Mouse (Mus musculus) hindbrain, embryonic 11.5 days (tissue): ENCODE data around the gene Sept4. TPM values are rescaled to one million over a fixed set of nuclear protein-coding genes. Genes with fewer than 3 reads are reported as not detected.

Experiments used
- ATAC-seq: fragments of 200-750 bp; cut with Nextera tagmentation; 2 replicates; pipeline ENCODE4 v1.8.0; 2017; ENCODE audit warnings: mild to moderate bottlenecking, moderate TSS enrichment, moderate library complexity; ENCODE audit not compliant: low FRiP score
- DNase-seq: peaks from one replicate; pipeline ENCODE4 v3.0.0-alpha.2; 2015; ENCODE audit warnings: low spot score
- H3K27ac ChIP-seq: fragments of 300-500 bp; sonication (generic); 2 replicates; pipeline ENCODE4 v1.5.1; 2014; ENCODE audit warnings: mild to moderate bottlenecking, low read depth, low read length
- H3K27me3 ChIP-seq: fragments of 300-500 bp; sonication (generic); 2 replicates; pipeline ENCODE4 v1.6.1; 2014; ENCODE audit warnings: mild to moderate bottlenecking, low read length, moderate library complexity, mixed read lengths; ENCODE audit not compliant: control insufficient read depth, insufficient read depth
- H3K36me3 ChIP-seq: fragments of 300-500 bp; sonication (generic); 2 replicates; pipeline ENCODE4 v1.6.1; 2014; ENCODE audit warnings: mild to moderate bottlenecking, low read length, moderate library complexity, mixed read lengths; ENCODE audit not compliant: control insufficient read depth, insufficient read depth
- H3K4me1 ChIP-seq: fragments of 300-500 bp; sonication (generic); replicated peaks from 2 replicates; pipeline ENCODE4 v1.6.1; 2014; ENCODE audit warnings: low read length, mixed read lengths; ENCODE audit not compliant: control insufficient read depth, insufficient read depth
- H3K4me2 ChIP-seq: fragments of 300-500 bp; sonication (generic); replicated peaks from 2 replicates; pipeline ENCODE4 v1.6.1; 2014; ENCODE audit warnings: mild to moderate bottlenecking, low read depth, low read length
- H3K4me3 ChIP-seq: fragments of 300-500 bp; sonication (generic); 2 replicates; pipeline ENCODE4 v1.5.1; 2014; ENCODE audit warnings: low read depth, low read length
- H3K9ac ChIP-seq: fragments of 300-500 bp; sonication (generic); 2 replicates; pipeline ENCODE4 v1.6.1; 2014; ENCODE audit warnings: low read depth, low read length
- H3K9me3 ChIP-seq: fragments of 300-500 bp; sonication (generic); 2 replicates; pipeline ENCODE4 v1.6.1; 2016; ENCODE audit warnings: low read length; ENCODE audit not compliant: control insufficient read depth
- WGBS: fragments of 180-500 bp; shearing (Covaris S2); extraction: QIAGEN DNeasy Blood & Tissue Kit; methylation state at CpG from one replicate; pipeline ENCODE4 v1.1.7; 2014; 5-methylcytosine and 5-hydroxymethylcytosine counted together
- polyA plus RNA-seq: library from polyadenylated mRNA; unstranded; fragments of >200 nt; fragmentation: Nextera tagmentation; extraction: Ambion mirVana; gene quantifications from 2 replicates; pipeline ENCODE4 v1.2.1, GENCODE M21; 2014

Sept4 gene
- polyA plus RNA-seq, 1 experiment from 2014 or later, result 11.6 TPM

DNA sequence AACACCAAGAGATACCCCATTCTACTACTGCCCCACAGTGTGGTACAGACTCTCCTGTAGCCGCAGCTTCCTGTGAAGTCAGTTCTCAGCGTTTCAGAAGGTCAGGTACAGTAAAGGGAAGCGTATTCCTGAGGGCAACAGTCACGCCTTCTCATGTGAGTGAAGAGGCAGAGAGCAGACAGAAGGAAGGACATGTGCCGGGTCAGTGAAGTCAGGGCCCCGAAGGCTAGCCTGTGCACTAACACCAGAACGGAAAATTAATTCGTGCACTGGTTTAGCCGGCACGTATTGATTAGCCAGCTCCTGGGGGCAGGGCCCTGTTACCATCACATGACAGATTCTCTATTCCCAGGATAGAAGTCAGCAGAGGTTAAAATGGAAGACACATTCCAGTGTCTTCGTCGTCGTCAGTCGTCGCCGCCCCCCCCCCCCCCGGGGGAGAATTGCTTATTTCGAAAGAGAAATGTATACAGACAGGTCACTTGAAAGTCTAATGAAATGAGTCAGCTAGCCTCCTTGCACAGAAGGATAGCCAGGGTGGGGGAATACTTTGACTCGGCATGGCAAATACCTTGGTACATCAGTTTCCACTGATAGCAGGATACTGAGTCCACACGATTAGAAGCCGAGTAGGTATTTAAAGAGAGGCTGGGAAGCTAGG is 5.9 kb downstream of the Sept4 start:
- H3K27me3 ChIP-seq, result peaks cover 2% of the 10 kb centered on the region; the same call in 1 of the 2 replicates
- no peaks in the 10 kb centered on the region for H3K9me3 ChIP-seq
- DNase-seq (peak; percentile 24), ATAC-seq (no peak)
- WGBS, result 65% methylated on average over 21 of the region's 21 CpGs
- no peak overlapping the region for H3K4me2 ChIP-seq
- H3K4me1 ChIP-seq, result peaks cover 8% of the 10 kb centered on the region; the same call in 1 of the 2 replicates
- no peak overlapping the region for H3K4me3 ChIP-seq
- H3K9ac ChIP-seq, result no peak overlapping the region
- no peak overlapping the region for H3K27ac ChIP-seq
- H3K36me3 ChIP-seq, result no peaks in the 10 kb centered on the region

DNA sequence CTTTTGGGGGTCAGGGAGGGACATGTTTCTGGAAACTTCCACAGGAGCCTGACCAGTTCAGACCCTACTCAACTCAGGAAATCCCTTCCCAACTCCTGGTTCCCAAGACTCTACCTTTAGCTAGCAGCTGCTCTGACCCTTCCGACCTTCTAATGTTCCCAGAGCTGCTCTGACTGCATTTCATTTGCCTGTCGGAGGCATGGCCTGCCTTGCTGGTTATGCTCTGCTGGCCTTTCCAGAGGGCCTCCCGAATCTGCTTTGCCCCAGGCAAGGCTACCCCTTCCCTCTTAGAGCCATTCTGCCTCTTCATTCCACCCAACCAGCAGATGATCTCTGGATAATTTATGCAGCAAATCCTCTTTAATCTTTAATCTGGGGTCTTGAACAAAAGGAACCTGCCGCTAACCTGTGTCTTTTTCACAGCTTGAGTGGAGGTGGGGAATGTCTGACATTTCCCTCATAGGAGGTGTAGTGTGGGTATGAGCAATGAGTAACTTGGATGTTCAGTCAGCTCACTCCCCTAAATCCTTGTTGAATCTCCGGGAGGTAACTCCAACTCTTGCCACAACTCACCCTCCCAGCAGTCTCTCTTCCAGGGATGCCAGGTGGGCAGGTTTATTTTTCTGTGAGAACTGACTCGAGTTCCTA is 9.0 kb downstream of the Sept4 start:
- ATAC-seq, result no peak
- Histone ChIP-seq H3K9ac (peak overlapping the region; percentile 72), H3K4me1 (peaks cover 8% of the 10 kb centered on the region; the same call in 1 of the 2 replicates), H3K27ac (no peak overlapping the region), H3K9me3 (no peaks in the 10 kb centered on the region), H3K27me3 (peaks cover 2% of the 10 kb centered on the region; the same call in 1 of the 2 replicates), H3K4me2 (peak overlapping the region; percentile 96), H3K4me3 (peak overlapping the region; percentile 60), H3K36me3 (no peaks in the 10 kb centered on the region)
- DNase-seq, result no peak
- WGBS, result 20% methylated on average over 6 of the region's 6 CpGs

DNA sequence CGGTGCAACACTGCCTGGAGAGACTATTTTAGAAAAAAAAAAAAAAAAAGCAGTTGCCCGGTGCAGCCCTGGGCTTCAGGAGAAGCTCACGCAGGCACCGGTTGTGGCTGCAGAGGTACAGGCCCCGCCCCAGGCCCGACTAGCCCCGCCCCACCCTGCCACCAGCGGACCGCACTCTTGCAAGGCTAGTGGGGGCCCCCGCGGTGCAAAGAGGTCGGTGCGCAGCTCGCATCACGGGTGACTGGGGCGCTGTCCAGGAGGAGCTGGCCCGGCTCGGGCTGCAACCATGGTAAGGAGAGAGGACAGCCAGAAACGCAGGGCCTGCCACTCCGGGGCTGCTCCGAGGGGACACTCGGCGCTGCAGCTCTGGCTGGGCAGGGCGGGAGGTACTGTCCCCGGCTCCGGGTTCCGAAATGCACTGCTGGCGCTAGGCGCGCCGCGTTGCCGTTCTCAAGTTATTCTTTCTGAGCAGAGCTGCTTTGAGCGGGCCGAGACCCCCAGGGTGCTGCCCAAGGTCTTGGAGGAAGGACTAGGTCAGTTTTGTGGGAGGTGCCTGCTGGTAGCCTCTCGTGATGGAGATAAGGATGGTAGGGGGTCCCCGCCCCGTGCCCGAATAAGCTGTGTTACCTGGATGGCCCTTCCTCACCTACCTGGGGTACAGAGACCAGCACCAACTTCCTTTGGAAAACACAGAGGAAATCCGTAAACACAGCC is 9.7 kb downstream of the Sept4 start:
- Histone ChIP-seq H3K36me3 (no peaks in the 10 kb centered on the region), H3K27ac (no peak overlapping the region), H3K4me3 (peak overlapping the region; percentile 60), H3K4me2 (peak overlapping the region; percentile 96), H3K9ac (peak overlapping the region; percentile 72), H3K4me1 (peaks cover 8% of the 10 kb centered on the region; the same call in 1 of the 2 replicates), H3K27me3 (peaks cover 2% of the 10 kb centered on the region; the same call in 1 of the 2 replicates), H3K9me3 (no peaks in the 10 kb centered on the region)
- ATAC-seq (peak; percentile 78), DNase-seq (peak; percentile 71)
- WGBS, result under 1% methylated on average over 40 of the region's 40 CpGs

DNA sequence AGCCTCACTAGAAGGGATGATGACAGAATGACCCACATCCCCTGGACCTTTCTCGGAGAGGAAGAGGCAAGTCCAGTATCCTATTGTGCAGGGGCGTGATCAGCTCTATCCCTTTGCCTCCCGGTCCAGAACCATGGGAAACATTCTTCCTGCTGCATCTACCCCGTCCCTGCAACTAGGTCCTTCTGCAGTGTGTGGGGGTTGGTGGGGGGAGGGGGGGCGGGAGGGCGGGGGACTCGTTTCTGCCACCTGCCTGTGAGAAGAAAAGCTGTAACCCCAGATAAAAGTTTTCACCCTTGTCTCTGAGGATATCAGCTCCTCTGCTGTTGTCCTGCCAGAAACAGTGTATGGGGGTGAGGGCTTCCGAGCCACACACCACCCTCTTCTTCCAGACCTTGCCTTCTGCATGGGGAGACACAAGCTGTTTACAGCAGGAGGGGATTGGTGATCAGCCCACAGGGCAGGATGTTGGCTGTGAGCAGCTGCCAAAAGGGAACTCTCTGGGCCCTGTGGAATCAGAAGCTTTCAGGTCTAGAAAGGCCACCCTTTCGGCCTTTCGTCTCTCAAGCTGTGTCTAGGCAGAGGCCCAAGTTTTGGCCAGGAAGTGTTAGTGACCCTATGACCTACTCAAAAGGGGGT is 10.4 kb downstream of the Sept4 start:
- peaks cover 8% of the 10 kb centered on the region; the same call in 1 of the 2 replicates for H3K4me1 ChIP-seq
- H3K27me3 ChIP-seq, result peaks cover 2% of the 10 kb centered on the region; the same call in 1 of the 2 replicates
- H3K4me3 ChIP-seq, result peak overlapping the region; percentile 60
- H3K36me3 ChIP-seq, result no peaks in the 10 kb centered on the region
- peak overlapping the region; percentile 72 for H3K9ac ChIP-seq
- H3K9me3 ChIP-seq, result no peaks in the 10 kb centered on the region
- ATAC-seq (peak; percentile 61), DNase-seq (no peak)
- no peak overlapping the region for H3K27ac ChIP-seq
- 15% methylated on average over 10 of the region's 10 CpGs for WGBS
- H3K4me2 ChIP-seq, result peak overlapping the region; percentile 96

DNA sequence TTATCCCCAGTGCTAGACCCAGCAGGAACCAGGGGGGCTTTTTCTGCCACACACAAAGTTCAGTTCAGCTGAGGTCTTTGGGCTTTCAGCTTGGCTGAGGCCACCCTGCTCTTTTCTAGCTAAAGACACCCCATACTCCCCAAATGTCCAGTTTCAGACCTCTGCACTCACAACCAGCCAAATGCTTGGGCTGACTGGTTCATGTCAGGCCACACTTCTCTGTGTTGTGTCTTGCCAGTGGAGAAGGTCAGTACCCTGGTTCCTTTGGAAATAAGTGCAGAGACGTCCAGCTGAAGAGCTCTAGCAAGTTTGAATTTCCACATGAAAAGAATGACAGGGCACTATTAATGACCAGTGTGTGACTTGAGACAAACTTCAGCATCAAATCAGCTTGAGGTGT is 11.0 kb downstream of the Sept4 start:
- no peaks in the 10 kb centered on the region for H3K36me3 ChIP-seq
- H3K9me3 ChIP-seq, result no peaks in the 10 kb centered on the region
- DNase-seq (no peak), ATAC-seq (no peak)
- no peak overlapping the region for H3K4me2 ChIP-seq
- no peak overlapping the region for H3K9ac ChIP-seq
- no peak overlapping the region for H3K27ac ChIP-seq
- H3K4me1 ChIP-seq, result peaks cover 8% of the 10 kb centered on the region; the same call in 1 of the 2 replicates
- H3K4me3 ChIP-seq, result no peak overlapping the region
- H3K27me3 ChIP-seq, result peaks cover 2% of the 10 kb centered on the region; the same call in 1 of the 2 replicates
- 41% methylated on average over 1 of the region's 1 CpGs for WGBS

DNA sequence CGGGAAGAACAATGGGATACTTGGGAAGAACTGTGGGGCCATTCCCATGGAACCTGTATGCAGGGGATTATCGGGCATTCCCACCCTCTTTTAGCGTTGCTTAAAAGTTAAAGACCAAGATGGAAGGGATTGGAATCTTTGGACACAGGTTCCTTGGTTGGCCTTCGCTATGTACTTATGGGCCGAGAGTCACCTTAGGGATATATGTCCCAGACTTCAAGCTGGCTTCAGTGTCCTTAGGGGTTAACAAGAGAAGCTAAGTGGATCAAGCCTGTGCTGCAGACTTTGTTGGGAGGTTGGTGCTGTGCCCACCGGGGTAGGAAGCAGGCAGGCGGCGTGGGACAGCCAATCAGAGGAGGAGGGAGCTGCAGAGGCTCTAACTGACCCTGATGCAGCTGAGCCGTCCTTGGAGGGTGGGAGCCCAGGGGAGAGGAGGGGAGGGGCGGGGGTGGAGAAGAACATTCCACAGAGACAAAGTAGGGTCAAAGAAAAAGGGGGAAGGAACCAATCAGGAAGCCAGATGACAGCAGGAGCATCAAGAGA is 11.9 kb downstream of the Sept4 start:
- H3K4me3 ChIP-seq, result no peak overlapping the region
- H3K4me1 ChIP-seq, result peaks cover 8% of the 10 kb centered on the region; the same call in 1 of the 2 replicates
- no peaks in the 10 kb centered on the region for H3K9me3 ChIP-seq
- H3K4me2 ChIP-seq, result no peak overlapping the region
- no peak overlapping the region for H3K9ac ChIP-seq
- WGBS, result 49% methylated on average over 10 of the region's 10 CpGs
- no peak for DNase-seq
- no peaks in the 10 kb centered on the region for H3K36me3 ChIP-seq
- peaks cover 2% of the 10 kb centered on the region; the same call in 1 of the 2 replicates for H3K27me3 ChIP-seq
- no peak overlapping the region for H3K27ac ChIP-seq
- no peak for ATAC-seq

- Histone ChIP-seq H3K36me3 (no peaks in the 10 kb centered on the region), H3K4me1 (peaks cover 8% of the 10 kb centered on the region; the same call in 1 of the 2 replicates)
- WGBS, result 88% methylated on average over 12 of the region's 12 CpGs
These were observed 12.6 kb downstream of the Sept4 start for GRCm38 (mm10) chr11:87581161-87581865.

More at GRCm38 (mm10) chr11:87581161-87581865, 12.6 kb downstream of the Sept4 start:
- Histone ChIP-seq H3K9me3 (no peaks in the 10 kb centered on the region), H3K27me3 (peaks cover 2% of the 10 kb centered on the region; the same call in 1 of the 2 replicates), H3K9ac (no peak overlapping the region), H3K27ac (no peak overlapping the region), H3K4me2 (no peak overlapping the region), H3K4me3 (no peak overlapping the region)
- no peak for ATAC-seq
- DNase-seq, result no peak
